Mouse (Mus musculus) intestine, embryonic 16.5 days (tissue): ENCODE measurements around the gene Podn. TPM values are rescaled to one million over a fixed set of nuclear protein-coding genes. Genes with fewer than 3 reads are reported as not detected.

ENCODE experiments used
- ATAC-seq: fragments of 200-750 bp; cut with Nextera tagmentation; 2 replicates; pipeline ENCODE4 v1.8.0; 2017; ENCODE audit warnings: moderate TSS enrichment, moderate library complexity
- H3K27ac ChIP-seq: fragments of 300-500 bp; sonication (generic); 2 replicates; pipeline ENCODE4 v1.5.1; 2014; ENCODE audit warnings: mild to moderate bottlenecking, low read length
- H3K27me3 ChIP-seq: fragments of 300-500 bp; sonication (generic); replicated peaks from 2 replicates; pipeline ENCODE4 v1.6.1; 2014; ENCODE audit warnings: low read length, control low read depth, mixed read lengths; ENCODE audit not compliant: control insufficient read depth, insufficient read depth
- H3K36me3 ChIP-seq: fragments of 300-500 bp; sonication (generic); 2 replicates; pipeline ENCODE4 v1.6.1; 2014; ENCODE audit warnings: low read length, control low read depth; ENCODE audit not compliant: control insufficient read depth, insufficient read depth
- H3K4me1 ChIP-seq: fragments of 300-500 bp; sonication (generic); 2 replicates; pipeline ENCODE4 v1.6.1; 2014; ENCODE audit warnings: low read length, control low read depth, mixed read lengths; ENCODE audit not compliant: control insufficient read depth, insufficient read depth
- H3K4me2 ChIP-seq: fragments of 300-500 bp; sonication (generic); 2 replicates; pipeline ENCODE4 v1.6.1; 2014; ENCODE audit warnings: low read depth, low read length, control low read depth
- H3K4me3 ChIP-seq: fragments of 300-500 bp; sonication (generic); 2 replicates; pipeline ENCODE4 v1.5.1; 2014; ENCODE audit warnings: mild to moderate bottlenecking, low read length
- H3K9ac ChIP-seq: fragments of 300-500 bp; sonication (generic); 2 replicates; pipeline ENCODE4 v1.6.1; 2014; ENCODE audit warnings: low read depth, low read length
- H3K9me3 ChIP-seq: fragments of 300-500 bp; sonication (generic); 2 replicates; pipeline ENCODE4 v1.6.1; 2016; ENCODE audit warnings: low read length, control low read depth; ENCODE audit not compliant: control insufficient read depth
- WGBS: fragments of 180-500 bp; shearing (Covaris S2); extraction: QIAGEN DNeasy Blood & Tissue Kit; methylation state at CpG from one replicate; pipeline ENCODE4 v1.1.7; 2014; 5-methylcytosine and 5-hydroxymethylcytosine counted together
- polyA plus RNA-seq: library from polyadenylated mRNA; unstranded; fragments of >200 nt; fragmentation: Nextera tagmentation; extraction: Ambion mirVana; gene quantifications from 2 replicates; pipeline ENCODE4 v1.2.1, GENCODE M21; 2015

The Podn gene
- polyA plus RNA-seq, 1 experiment from 2014 or later = 0.72 TPM

GRCm38 (mm10) chr4:107999380-107999779 is 96.9 kb downstream of the Podn start:
- Histone ChIP-seq H3K4me1 (no peaks in the 10 kb centered on the region), H3K4me2 (no peak overlapping the region), H3K27me3 (no peaks in the 10 kb centered on the region), H3K36me3 (no peaks in the 10 kb centered on the region), H3K4me3 (no peak overlapping the region), H3K9me3 (no peaks in the 10 kb centered on the region), H3K9ac (no peak overlapping the region), H3K27ac (no peak overlapping the region)
- no peak for ATAC-seq
- WGBS = 81% methylated on average over 1 of the region's 1 CpGs

DNA sequence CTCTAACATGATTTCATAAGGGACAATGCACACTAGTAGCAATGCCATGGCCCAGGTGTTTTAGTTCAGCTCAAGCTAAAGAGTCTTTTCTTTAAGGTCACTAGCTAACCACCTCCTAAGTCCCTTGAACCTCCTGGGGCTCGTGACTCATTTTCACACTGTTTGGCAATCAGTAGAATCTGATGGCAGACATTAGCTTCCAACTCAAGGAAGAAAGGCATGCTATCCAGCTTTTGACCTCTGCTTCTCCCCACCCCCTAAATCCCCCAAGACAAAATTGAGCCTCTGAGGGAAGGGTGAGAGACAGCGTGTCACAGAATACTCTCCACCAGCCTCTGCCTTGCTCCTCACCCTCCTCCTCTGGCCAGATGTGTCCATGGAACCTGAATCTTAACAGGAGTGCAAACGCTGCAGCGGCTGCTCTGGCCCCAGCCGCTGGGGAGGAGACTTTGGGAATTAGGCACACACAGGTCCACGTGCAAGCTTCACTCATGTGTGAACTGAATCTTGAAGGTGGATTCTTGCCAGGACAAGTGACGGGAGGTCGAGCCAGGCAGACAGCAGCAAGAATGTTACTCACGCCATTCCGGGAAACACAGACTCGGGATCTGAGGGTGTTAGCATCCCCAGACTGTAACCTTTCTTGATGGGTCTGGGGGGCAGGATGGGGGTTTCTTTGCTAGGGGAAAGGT is 97.5 kb downstream of the Podn start:
- Histone ChIP-seq H3K4me2 (no peak overlapping the region), H3K27ac (no peak overlapping the region), H3K4me1 (no peaks in the 10 kb centered on the region), H3K9ac (no peak overlapping the region), H3K4me3 (no peak overlapping the region), H3K9me3 (no peaks in the 10 kb centered on the region), H3K27me3 (no peaks in the 10 kb centered on the region), H3K36me3 (no peaks in the 10 kb centered on the region)
- ATAC-seq = no peak
- 35% methylated on average over 11 of the region's 11 CpGs for WGBS

DNA sequence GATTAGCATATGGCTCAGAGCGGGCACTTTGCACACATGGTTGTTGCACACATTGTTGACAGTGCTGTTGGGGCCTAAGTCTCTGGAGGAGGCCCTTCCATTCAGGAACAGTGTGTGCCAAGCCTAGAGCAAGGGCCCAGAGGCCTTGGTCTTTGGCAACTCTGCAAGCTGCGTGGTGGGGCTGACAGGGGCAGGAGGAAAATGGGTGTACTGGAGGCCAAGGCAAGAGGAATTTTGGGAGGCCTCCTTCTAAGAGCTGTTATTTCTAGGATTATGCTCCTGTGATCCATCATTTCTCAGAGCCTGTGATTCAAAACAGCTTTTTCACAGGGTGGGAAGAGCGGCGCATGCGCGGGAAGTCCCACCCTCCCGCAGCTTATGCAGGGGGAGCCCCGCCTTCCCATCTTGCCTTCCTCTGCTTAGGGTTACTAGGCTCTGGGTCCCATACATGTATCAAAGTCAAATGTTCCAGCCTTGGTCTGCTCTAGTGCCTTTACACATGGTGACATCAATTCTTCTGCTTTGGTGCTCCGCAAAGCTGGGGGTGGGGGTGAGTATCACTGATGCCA is 99.7 kb downstream of the Podn start:
- ATAC-seq = no peak

GRCm38 (mm10) chr4:107995727-107996126 is 100.5 kb downstream of the Podn start:
- Histone ChIP-seq H3K36me3 (no peaks in the 10 kb centered on the region), H3K27me3 (no peaks in the 10 kb centered on the region), H3K9me3 (no peaks in the 10 kb centered on the region), H3K4me2 (no peak overlapping the region), H3K9ac (no peak overlapping the region), H3K27ac (no peak overlapping the region), H3K4me3 (no peak overlapping the region), H3K4me1 (peaks cover 2% of the 10 kb centered on the region; the same call in 1 of the 2 replicates)
- ATAC-seq = no peak
- 81% methylated on average over 6 of the region's 6 CpGs for WGBS

More for the DNA sequence above, 99.7 kb downstream of the Podn start:
- H3K9me3 ChIP-seq = no peaks in the 10 kb centered on the region
- no peak overlapping the region for H3K9ac ChIP-seq
- no peak overlapping the region for H3K4me3 ChIP-seq
- no peaks in the 10 kb centered on the region for H3K4me1 ChIP-seq
- H3K4me2 ChIP-seq = no peak overlapping the region
- WGBS = 78% methylated on average over 9 of the region's 9 CpGs
- no peaks in the 10 kb centered on the region for H3K36me3 ChIP-seq
- H3K27me3 ChIP-seq = no peaks in the 10 kb centered on the region
- no peak overlapping the region for H3K27ac ChIP-seq

DNA sequence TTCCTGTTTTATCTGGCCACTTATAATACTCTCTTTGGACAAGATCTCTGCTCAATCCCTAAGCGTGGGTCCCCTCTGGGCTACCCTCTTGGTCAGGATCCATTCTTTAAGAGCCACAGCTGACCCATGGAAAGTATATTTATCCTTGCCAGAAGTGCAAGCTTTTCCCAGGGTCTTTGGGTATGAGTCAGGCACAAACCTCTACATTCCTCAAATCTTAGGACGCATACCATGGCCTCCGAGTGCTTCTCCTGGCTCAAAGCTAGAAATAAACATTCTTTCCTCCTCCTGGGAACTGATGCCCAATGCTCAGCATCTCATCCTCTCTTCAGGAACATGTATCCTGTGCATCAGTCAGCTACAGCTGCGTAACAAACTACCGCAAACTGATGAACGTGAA is 101.2 kb downstream of the Podn start:
- no peak for ATAC-seq
- Histone ChIP-seq H3K4me2 (no peak overlapping the region), H3K4me3 (no peak overlapping the region), H3K36me3 (no peaks in the 10 kb centered on the region), H3K9ac (no peak overlapping the region), H3K4me1 (peaks cover 5% of the 10 kb centered on the region; the same call in 1 of the 2 replicates), H3K27me3 (no peaks in the 10 kb centered on the region), H3K9me3 (no peaks in the 10 kb centered on the region), H3K27ac (no peak overlapping the region)
- WGBS = 78% methylated on average over 6 of the region's 6 CpGs

DNA sequence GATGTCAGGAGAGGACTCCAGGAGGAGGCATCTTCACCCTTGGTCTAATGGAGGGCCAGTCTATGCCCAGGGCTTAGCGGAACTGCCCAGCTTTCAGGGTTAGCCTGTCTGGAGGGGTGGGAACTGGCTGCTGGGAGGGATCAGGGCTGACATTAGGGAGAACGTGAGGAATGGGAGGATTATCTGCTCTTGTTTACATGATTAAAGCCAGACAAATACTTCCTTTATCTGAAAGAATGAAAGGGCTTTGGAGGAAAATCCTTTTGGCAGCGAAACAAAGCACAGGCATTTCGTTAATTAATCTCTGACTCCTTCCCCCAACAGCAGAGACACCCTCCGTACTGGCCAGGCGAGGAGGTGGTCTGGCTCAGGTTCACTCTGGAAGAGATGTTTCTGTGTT is 104.4 kb downstream of the Podn start:
- peaks cover 5% of the 10 kb centered on the region; the same call in 1 of the 2 replicates for H3K4me1 ChIP-seq
- WGBS = 16% methylated on average over 6 of the region's 6 CpGs
- no peak overlapping the region for H3K9ac ChIP-seq
- H3K27me3 ChIP-seq = no peaks in the 10 kb centered on the region
- no peak overlapping the region for H3K4me3 ChIP-seq
- H3K27ac ChIP-seq = no peak overlapping the region
- H3K36me3 ChIP-seq = no peaks in the 10 kb centered on the region
- H3K9me3 ChIP-seq = no peaks in the 10 kb centered on the region
- H3K4me2 ChIP-seq = no peak overlapping the region
- no peak; the same call in 1 of the 2 replicates for ATAC-seq

GRCm38 (mm10) chr4:107990818-107991217 is 105.4 kb downstream of the Podn start:
- Histone ChIP-seq H3K36me3 (no peaks in the 10 kb centered on the region), H3K4me2 (no peak overlapping the region), H3K9me3 (no peaks in the 10 kb centered on the region)

GRCm38 (mm10) chr4:107988931-107989330 is 107.3 kb downstream of the Podn start:
- WGBS = 56% methylated on average over 8 of the region's 8 CpGs

More at GRCm38 (mm10) chr4:107990818-107991217, 105.4 kb downstream of the Podn start:
- ATAC-seq = no peak
- Histone ChIP-seq H3K9ac (no peak overlapping the region), H3K27me3 (no peaks in the 10 kb centered on the region), H3K4me3 (no peak overlapping the region), H3K4me1 (peaks cover 5% of the 10 kb centered on the region; the same call in 1 of the 2 replicates), H3K27ac (no peak overlapping the region)
- 67% methylated on average over 5 of the region's 5 CpGs for WGBS

GRCm38 (mm10) chr4:107986386-107987168 is 109.7 kb downstream of the Podn start:
- Histone ChIP-seq H3K9ac (no peak overlapping the region), H3K36me3 (no peaks in the 10 kb centered on the region), H3K4me3 (no peak overlapping the region), H3K4me2 (no peak overlapping the region), H3K9me3 (no peaks in the 10 kb centered on the region), H3K4me1 (peaks cover 14% of the 10 kb centered on the region), H3K27ac (no peak overlapping the region), H3K27me3 (no peaks in the 10 kb centered on the region)
- 77% methylated on average over 11 of the region's 11 CpGs for WGBS
- no peak for ATAC-seq

More at GRCm38 (mm10) chr4:107988931-107989330, 107.3 kb downstream of the Podn start:
- Histone ChIP-seq H3K4me2 (no peak overlapping the region), H3K9me3 (no peaks in the 10 kb centered on the region), H3K27me3 (no peaks in the 10 kb centered on the region), H3K27ac (no peak overlapping the region), H3K4me1 (peaks cover 12% of the 10 kb centered on the region), H3K36me3 (no peaks in the 10 kb centered on the region), H3K9ac (no peak overlapping the region), H3K4me3 (no peak overlapping the region)
- no peak for ATAC-seq
